In the genomic region with DNA sequence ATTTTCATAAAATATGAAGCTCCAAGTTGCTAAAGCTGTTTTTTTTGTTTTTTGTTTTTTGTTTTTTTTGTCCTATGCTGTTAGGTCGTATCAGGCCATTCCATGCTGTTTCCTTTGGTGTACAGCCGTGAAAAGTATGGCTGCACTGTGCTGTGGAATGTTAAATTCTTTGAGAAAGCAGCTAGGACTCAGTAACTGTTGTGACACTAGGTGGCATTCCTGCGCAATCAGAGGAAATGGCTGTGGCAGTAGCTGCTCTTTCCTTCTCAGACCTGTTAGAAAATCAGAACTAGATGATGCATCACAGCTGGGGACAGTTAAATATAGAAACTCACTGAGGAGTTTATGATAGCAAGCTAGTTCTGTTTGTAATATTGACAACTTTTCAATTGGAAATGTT, we compare ENCODE assay signal across 10 mouse cellular contexts.
A peak's percentile ranks its signal among the peaks of the same experiment; 100 is the strongest.
DNase-seq lines count a peak whose midpoint lies in the region; ATAC-seq lines count a peak whose summit lies in the region.
"Had no signal": no experiment of that assay in that cellular context is flagged by ENCODE, and none has a peak within 500 bp of the region (broad histone marks: within the 10 kb centered on the region; RNA-seq: fewer than 3 reads in every experiment).

No protein-coding gene starts in this region.

- H3K4me1 ChIP-seq in forebrain, embryonic 14.5 days (ENCODE audit: control insufficient read depth, insufficient read depth, low read length): no peaks in the 10 kb centered on the region
- H3K4me1 ChIP-seq: embryonic facial prominence, embryonic 15.5 days; limb, embryonic 15.5 days had no signal

- no peak overlapping the region for H3K4me3 ChIP-seq in forebrain, embryonic 14.5 days (ENCODE audit: low read depth, low read length)
- H3K4me3 ChIP-seq: embryonic facial prominence, embryonic 15.5 days; limb, embryonic 15.5 days had no signal

- H3K4me2 ChIP-seq in forebrain, embryonic 14.5 days (ENCODE audit: low read length): no peak overlapping the region
- H3K4me2 ChIP-seq: embryonic facial prominence, embryonic 15.5 days; limb, embryonic 15.5 days had no signal

- no peaks in the 10 kb centered on the region for H3K36me3 ChIP-seq in forebrain, embryonic 14.5 days (ENCODE audit: control insufficient read depth, insufficient read depth, low read length)
- H3K36me3 ChIP-seq: embryonic facial prominence, embryonic 15.5 days; limb, embryonic 15.5 days had no signal

- ATAC-seq in forebrain, embryonic 14.5 days: peak; percentile 63
- ATAC-seq in granulocyte monocyte progenitor cell, adult 5-6 weeks (replicated peaks; ENCODE audit: poor library complexity, severe bottlenecking): no peak

- intact Hi-C loops in left cerebral cortex, postnatal 14 days (cut with DNase I): no loop called here

- no peaks in the 10 kb centered on the region for H3K9me3 ChIP-seq in forebrain, embryonic 14.5 days (replicated peaks; ENCODE audit: control insufficient read depth, low read length)
- H3K9me3 ChIP-seq: embryonic facial prominence, embryonic 15.5 days; limb, embryonic 15.5 days had no signal

- peak; percentile 33 to 46 for DNase-seq in cerebellum, postnatal 10 days
- DNase-seq in cerebellum, adult 8-10 months: no peak
- peak; percentile 73 for DNase-seq in 416B (ENCODE audit: low read depth)
- DNase-seq in forebrain, embryonic 14.5 days (ENCODE audit: low spot score): peak; percentile 68
- DNase-seq in left cerebral cortex, postnatal 14 days (ENCODE audit: low spot score in 2 of 2): peak; percentile 64 to 69
- no peak for DNase-seq in spleen, postnatal 10 days (ENCODE audit: low spot score in 2 of 2)
- no peak for DNase-seq in B cell, adult 2 months

- no peak overlapping the region for H3K9ac ChIP-seq in forebrain, embryonic 14.5 days (ENCODE audit: low read length)
- H3K9ac ChIP-seq: embryonic facial prominence, embryonic 15.5 days; limb, embryonic 15.5 days had no signal

- WGBS in forebrain, embryonic 14.5 days: 37% methylated on average over 3 of the region's 3 CpGs

- H3K27me3 ChIP-seq in forebrain, embryonic 14.5 days (replicated peaks; ENCODE audit: control insufficient read depth, insufficient read depth, low read length): no peaks in the 10 kb centered on the region
- H3K27me3 ChIP-seq: embryonic facial prominence, embryonic 15.5 days; limb, embryonic 15.5 days had no signal

- no peak overlapping the region for H3K27ac ChIP-seq in forebrain, embryonic 14.5 days (ENCODE audit: low read depth, low read length)
- H3K27ac ChIP-seq: embryonic facial prominence, embryonic 15.5 days; limb, embryonic 15.5 days had no signal

Comparison
In these comparisons a context has a peak if more than half of its experiments do, and no peak if none do; other contexts are left out.
1. DNase-seq: peak in cerebellum, postnatal 10 days (2 of 2), 416B (single experiment), forebrain, embryonic 14.5 days (single experiment) and left cerebral cortex, postnatal 14 days (2 of 2); none in cerebellum, adult 8-10 months (single experiment), spleen, postnatal 10 days (0 of 2) and B cell, adult 2 months (0 of 2).